Mouse (Mus musculus) liver, postnatal 0 days (tissue): ENCODE results near the gene Phactr3. TPM values are rescaled to one million over a fixed set of nuclear protein-coding genes. Genes with fewer than 3 reads are reported as not detected.
A peak's percentile ranks its signal among the peaks of the same experiment; 100 is the strongest.

Source experiments
- ATAC-seq: fragments of 200-750 bp; cut with Nextera tagmentation; 2 replicates; pipeline ENCODE4 v1.8.0; 2017; ENCODE audit warnings: mild to moderate bottlenecking, moderate library complexity
- DNase-seq: peaks from one replicate; pipeline ENCODE4 v3.0.0-alpha.2; 2016
- H3K27ac ChIP-seq: fragments of 300-500 bp; sonication (generic); 2 replicates; pipeline ENCODE4 v1.5.1; 2014; ENCODE audit warnings: antibody characterized with exemption, moderate library complexity, mild to moderate bottlenecking, low read depth
- H3K27me3 ChIP-seq: fragments of 300-500 bp; sonication (generic); 2 replicates; pipeline ENCODE4 v1.6.1; 2014; ENCODE audit warnings: low read length, control low read depth, mixed read lengths; ENCODE audit not compliant: insufficient read depth
- H3K36me3 ChIP-seq: fragments of 300-500 bp; sonication (generic); replicated peaks from 2 replicates; pipeline ENCODE4 v1.6.1; 2014; ENCODE audit warnings: mild to moderate bottlenecking, control low read depth, low read length, moderate library complexity, mixed read lengths; ENCODE audit not compliant: insufficient read depth
- H3K4me1 ChIP-seq: fragments of 300-500 bp; sonication (generic); 2 replicates; pipeline ENCODE4 v1.6.1; 2014; ENCODE audit warnings: antibody characterized with exemption, mild to moderate bottlenecking, control low read depth; ENCODE audit not compliant: insufficient read depth
- H3K4me2 ChIP-seq: fragments of 300-500 bp; sonication (generic); 2 replicates; pipeline ENCODE4 v1.6.1; 2014; ENCODE audit warnings: low read depth, mild to moderate bottlenecking, low read length, moderate library complexity, mixed read lengths
- H3K4me3 ChIP-seq: fragments of 300-500 bp; sonication (generic); 2 replicates; pipeline ENCODE4 v1.5.1; 2014; ENCODE audit warnings: low read depth, low read length
- H3K9ac ChIP-seq: fragments of 300-500 bp; sonication (generic); replicated peaks from 2 replicates; pipeline ENCODE4 v1.6.1; 2014; ENCODE audit warnings: mild to moderate bottlenecking, moderate library complexity
- H3K9me3 ChIP-seq: fragments of 300-500 bp; sonication (generic); 2 replicates; pipeline ENCODE4 v1.6.1; 2016; ENCODE audit warnings: mild to moderate bottlenecking, control low read depth, low read length, mixed read lengths
- CTCF ChIP-seq: sonication (generic); IDR thresholded peaks from 2 replicates; pipeline ENCODE4 v1.5.1; 2016; ENCODE audit warnings: antibody characterized with exemption, low read depth
- EP300 ChIP-seq: IDR thresholded peaks from 2 replicates; pipeline ENCODE4 v1.6.1; 2016; ENCODE audit warnings: antibody characterized with exemption, low read depth, mild to moderate bottlenecking
- WGBS: fragments of 180-500 bp; shearing (Covaris S2); extraction: QIAGEN DNeasy Blood & Tissue Kit; methylation state at CpG from one replicate; pipeline ENCODE4 v1.1.7; 2014; ENCODE audit not compliant: insufficient replicate concordance; 5-methylcytosine and 5-hydroxymethylcytosine counted together
- polyA plus RNA-seq: library from polyadenylated mRNA; unstranded; fragments of >200 nt; fragmentation: Nextera tagmentation; extraction: Ambion mirVana; gene quantifications from 2 replicates; pipeline ENCODE4 v1.2.1, GENCODE M21; 2015

The Phactr3 gene
- polyA plus RNA-seq, 1 experiment from 2014 or later, result not detected

DNA sequence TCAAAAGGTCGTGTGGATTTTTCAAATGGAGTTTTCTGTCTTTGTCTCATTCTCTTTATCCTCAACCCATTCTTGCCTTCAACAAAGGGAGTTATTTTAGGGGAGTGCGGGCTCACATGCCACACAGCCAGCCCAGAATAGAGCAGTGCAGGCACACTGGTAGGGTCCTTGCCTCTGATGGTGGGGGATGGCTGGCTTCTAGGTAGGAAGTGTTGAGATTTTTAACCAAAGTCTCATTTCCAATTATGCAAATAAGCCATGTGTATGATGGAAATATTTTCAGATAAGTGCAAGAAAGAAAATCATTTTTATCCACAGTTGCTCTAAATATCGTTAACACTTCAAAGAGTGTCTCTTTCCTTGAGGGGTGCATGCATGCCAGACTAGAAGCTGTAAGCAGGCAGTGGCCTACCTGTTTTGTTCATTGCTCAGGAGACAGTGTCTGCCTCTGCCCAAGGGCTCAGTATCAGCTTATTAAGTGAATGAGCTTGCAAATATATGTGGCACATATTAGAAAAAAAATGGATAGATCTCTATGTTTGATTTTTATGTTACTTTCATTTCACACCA, 101.5 kb downstream of the Phactr3 start:
- TF ChIP-seq EP300, result no peak
- no peak overlapping the region for H3K4me3 ChIP-seq
- no peaks in the 10 kb centered on the region for H3K4me1 ChIP-seq
- no peak for ATAC-seq
- no peak overlapping the region for H3K27ac ChIP-seq
- no peaks in the 10 kb centered on the region for H3K9me3 ChIP-seq
- H3K9ac ChIP-seq, result no peak overlapping the region
- H3K27me3 ChIP-seq, result no peaks in the 10 kb centered on the region
- DNase-seq, result no peak
- H3K4me2 ChIP-seq, result no peak overlapping the region
- no peaks in the 10 kb centered on the region for H3K36me3 ChIP-seq
- 69% methylated on average over 3 of the region's 3 CpGs for WGBS

GRCm38 (mm10) chr2:178221003-178221402, 102.2 kb downstream of the Phactr3 start:
- DNase-seq (no peak), ATAC-seq (no peak)
- no peaks in the 10 kb centered on the region for H3K27me3 ChIP-seq
- H3K9ac ChIP-seq, result no peak overlapping the region
- H3K36me3 ChIP-seq, result no peaks in the 10 kb centered on the region
- H3K4me1 ChIP-seq, result no peaks in the 10 kb centered on the region
- TF ChIP-seq EP300, result no peak
- TF ChIP-seq CTCF, result no peak
- H3K4me3 ChIP-seq, result no peak overlapping the region
- H3K4me2 ChIP-seq, result no peak overlapping the region
- H3K27ac ChIP-seq, result no peak overlapping the region
- 85% methylated on average over 3 of the region's 3 CpGs for WGBS
- no peaks in the 10 kb centered on the region for H3K9me3 ChIP-seq

- DNase-seq (no peak), ATAC-seq (no peak)
- Histone ChIP-seq H3K4me1 (no peaks in the 10 kb centered on the region), H3K4me3 (no peak overlapping the region), H3K4me2 (no peak overlapping the region), H3K9ac (no peak overlapping the region), H3K36me3 (no peaks in the 10 kb centered on the region), H3K27me3 (no peaks in the 10 kb centered on the region), H3K9me3 (no peaks in the 10 kb centered on the region), H3K27ac (no peak overlapping the region)
- WGBS, result 80% methylated on average over 8 of the region's 8 CpGs
- no peak for TF ChIP-seq EP300
- TF ChIP-seq CTCF, result no peak
These were observed 110.5 kb downstream of the Phactr3 start for GRCm38 (mm10) chr2:178229231-178229630.

DNA sequence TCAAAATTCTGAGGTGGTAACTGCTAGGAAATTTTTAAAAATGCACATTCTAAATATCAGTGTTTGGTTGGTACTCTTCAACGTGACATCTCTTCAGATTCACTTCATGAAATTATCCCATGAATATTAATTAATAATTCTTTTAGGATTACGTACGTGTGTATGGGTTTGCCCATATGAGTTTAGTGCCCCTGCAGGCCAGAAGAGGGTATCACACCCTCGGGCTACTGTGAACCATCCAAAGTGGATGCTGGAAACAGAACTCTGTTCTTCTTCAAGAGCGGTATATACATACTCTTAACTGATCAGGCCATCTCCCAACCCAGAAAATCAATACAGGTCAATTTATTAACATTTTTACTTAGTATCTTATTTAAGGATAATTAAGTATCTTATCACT, 114.7 kb downstream of the Phactr3 start:
- H3K9me3 ChIP-seq, result no peaks in the 10 kb centered on the region
- no peaks in the 10 kb centered on the region for H3K27me3 ChIP-seq
- H3K4me1 ChIP-seq, result no peaks in the 10 kb centered on the region
- H3K27ac ChIP-seq, result no peak overlapping the region
- ATAC-seq (no peak), DNase-seq (no peak)
- TF ChIP-seq CTCF (peak; percentile 36; the same call in 1 of the 2 replicates), EP300 (no peak)
- no peak overlapping the region for H3K4me3 ChIP-seq
- H3K9ac ChIP-seq, result no peak overlapping the region
- H3K4me2 ChIP-seq, result no peak overlapping the region
- no peaks in the 10 kb centered on the region for H3K36me3 ChIP-seq
- 73% methylated on average over 5 of the region's 5 CpGs for WGBS

GRCm38 (mm10) chr2:178237056-178237455, 118.3 kb downstream of the Phactr3 start:
- no peak overlapping the region for H3K27ac ChIP-seq
- no peaks in the 10 kb centered on the region for H3K4me1 ChIP-seq
- no peak overlapping the region for H3K4me3 ChIP-seq
- TF ChIP-seq EP300 (no peak), CTCF (no peak)
- no peaks in the 10 kb centered on the region for H3K9me3 ChIP-seq
- DNase-seq (no peak), ATAC-seq (no peak)
- no peak overlapping the region for H3K9ac ChIP-seq
- no peaks in the 10 kb centered on the region for H3K27me3 ChIP-seq
- WGBS, result 83% methylated on average over 3 of the region's 3 CpGs
- no peak overlapping the region for H3K4me2 ChIP-seq
- H3K36me3 ChIP-seq, result no peaks in the 10 kb centered on the region

- Histone ChIP-seq H3K27ac (no peak overlapping the region), H3K27me3 (no peaks in the 10 kb centered on the region), H3K36me3 (no peaks in the 10 kb centered on the region), H3K4me2 (no peak overlapping the region), H3K4me1 (no peaks in the 10 kb centered on the region), H3K9me3 (no peaks in the 10 kb centered on the region), H3K9ac (no peak overlapping the region), H3K4me3 (no peak overlapping the region)
- TF ChIP-seq CTCF (no peak), EP300 (no peak)
- 16% methylated on average over 2 of the region's 2 CpGs for WGBS
- DNase-seq (no peak), ATAC-seq (no peak)
These were observed 119.7 kb downstream of the Phactr3 start for GRCm38 (mm10) chr2:178238503-178238902.

- Histone ChIP-seq H3K9me3 (no peaks in the 10 kb centered on the region), H3K9ac (no peak overlapping the region), H3K4me1 (no peaks in the 10 kb centered on the region), H3K4me2 (no peak overlapping the region), H3K4me3 (no peak overlapping the region), H3K27me3 (no peaks in the 10 kb centered on the region), H3K27ac (no peak overlapping the region), H3K36me3 (no peaks in the 10 kb centered on the region)
- ATAC-seq (no peak), DNase-seq (no peak)
- 64% methylated on average over 8 of the region's 8 CpGs for WGBS
- TF ChIP-seq CTCF (no peak), EP300 (no peak)
These were observed 122.1 kb downstream of the Phactr3 start for GRCm38 (mm10) chr2:178240886-178241285.
